Mouse (Mus musculus) induced T-regulatory cell, adult 2 months (primary cell): ENCODE measurements around the gene Psg20.
"Not testable (repeated sequence)": the region's sequence is repeated elsewhere in the genome, so short reads cannot be mapped to it uniquely, and the experiment has no call there.

Experiments
- DNase-seq: peaks from one replicate; pipeline ENCODE4 v3.0.0-alpha.2; 2012; ENCODE audit warnings: low read depth

Gene Psg20

DNA sequence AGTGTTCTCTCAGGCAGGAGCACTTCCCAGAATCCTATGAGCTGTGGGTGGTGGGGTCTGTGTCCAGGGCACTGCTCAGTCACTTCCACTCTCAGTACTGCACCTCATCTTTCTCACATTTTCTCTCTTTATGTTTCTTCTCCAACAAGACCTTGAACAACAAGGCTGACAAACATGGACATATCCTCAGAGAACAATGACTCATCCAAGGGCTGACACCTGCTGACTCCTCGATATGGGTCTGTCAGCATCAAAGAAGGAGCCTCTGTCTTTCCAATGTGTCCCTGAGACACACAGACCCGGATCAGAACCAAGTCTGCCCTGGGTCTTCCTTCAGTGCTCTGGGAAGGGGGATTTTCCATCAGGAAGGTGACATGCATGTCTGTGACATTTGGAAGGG lies at the start of gene Psg20:
Gene Psg20, minus strand, starts transcription at position 101 of the 400 bp plus-strand sequence.
- no peak for DNase-seq

DNA sequence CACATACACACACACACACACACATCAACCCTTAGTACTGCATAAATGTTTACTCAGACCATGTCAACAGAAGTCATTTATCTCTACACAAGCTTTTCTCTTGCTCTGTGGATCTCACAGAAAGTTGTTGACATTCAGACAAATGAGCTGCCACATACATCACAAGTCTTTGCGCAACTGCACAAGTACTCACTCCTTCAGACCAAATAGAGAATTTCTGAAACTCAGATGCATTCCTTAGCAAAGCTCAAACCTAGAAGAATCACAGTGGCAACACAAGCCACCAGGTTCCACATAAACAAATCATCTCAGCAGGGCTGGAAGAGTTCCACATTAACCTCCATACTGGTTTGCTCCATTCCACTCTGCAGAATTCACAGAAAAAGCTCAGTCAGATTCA lies 48.5 kb upstream of the Psg20 start:
- DNase-seq, result no peak

DNA sequence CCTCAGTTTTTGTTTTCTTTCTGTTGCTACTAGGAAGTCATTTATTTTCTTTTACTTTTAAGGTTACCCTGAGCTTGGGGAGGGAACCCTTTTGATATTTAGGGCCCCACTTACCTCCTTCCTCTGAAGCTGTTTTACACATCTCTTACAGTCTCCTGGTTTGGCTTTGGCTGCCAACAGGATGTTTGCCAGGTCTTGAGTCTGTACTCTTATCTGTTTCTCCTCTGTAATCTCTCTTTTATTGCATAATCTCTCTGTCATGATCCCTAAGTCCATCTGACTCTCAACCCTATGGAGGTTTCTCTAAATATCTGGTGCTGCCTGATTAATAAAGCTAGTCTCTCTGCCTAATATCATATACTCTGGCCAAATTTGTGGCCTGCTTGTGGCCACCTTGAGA lies 47.1 kb upstream of the Psg20 start:
- no peak for DNase-seq

DNA sequence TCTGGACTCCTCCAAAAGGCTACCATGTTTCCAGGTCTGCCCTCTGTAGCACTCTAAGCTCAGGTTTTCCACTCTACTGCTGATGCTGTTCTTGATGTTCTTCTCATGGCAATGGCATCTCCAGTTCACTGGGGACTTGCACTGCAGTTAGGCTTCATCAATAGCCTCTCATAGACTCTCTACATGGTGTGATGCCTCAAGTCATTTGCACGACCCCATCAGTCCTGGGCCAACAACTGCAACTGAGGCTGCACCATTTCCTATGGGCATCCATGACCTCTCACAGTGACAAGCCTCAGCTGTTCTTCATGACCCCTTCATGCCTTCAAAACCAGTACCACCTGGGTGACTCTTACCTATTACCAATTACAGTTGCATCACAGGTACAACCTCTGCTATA lies 42.4 kb upstream of the Psg20 start:
- DNase-seq, result no peak

DNA sequence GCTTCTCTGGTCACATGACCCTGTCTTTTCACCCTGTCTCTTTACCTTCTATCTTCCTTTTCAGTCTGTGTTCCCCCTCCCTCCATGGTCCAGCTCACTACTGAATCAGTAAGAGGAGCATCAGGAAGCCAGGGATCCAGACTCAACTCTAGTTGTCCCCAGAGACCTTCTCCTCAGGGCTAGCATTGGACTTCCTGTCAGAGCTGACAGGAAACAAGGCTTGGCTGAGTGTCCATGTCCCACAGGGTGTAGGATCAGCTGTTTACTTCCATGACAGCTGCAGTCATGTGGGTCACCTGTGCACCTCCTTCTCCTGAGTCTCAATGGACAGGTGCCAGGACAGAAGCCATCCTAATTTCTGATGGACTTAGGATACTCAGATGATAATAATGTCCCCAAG lies 39.9 kb upstream of the Psg20 start:
- DNase-seq, result not testable (repeated sequence)

DNA sequence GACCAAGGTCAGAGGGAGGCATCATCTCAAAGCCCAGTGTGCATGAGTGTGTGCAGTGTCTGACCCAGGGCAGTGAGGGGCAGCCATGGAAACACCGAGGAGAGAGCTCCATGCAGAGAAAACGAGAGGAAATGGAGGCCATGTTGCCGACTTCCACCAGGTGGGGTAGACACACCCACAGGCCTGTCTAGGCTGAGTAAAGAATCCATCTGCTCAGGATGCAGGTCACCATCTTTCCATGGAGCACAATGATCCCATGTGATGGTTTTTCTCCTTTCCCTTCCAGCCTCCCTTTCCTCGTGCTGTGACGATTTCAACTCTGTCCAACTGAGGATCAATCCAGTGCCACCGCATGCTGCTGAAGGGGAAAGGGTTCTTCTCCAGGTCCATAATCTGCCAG lies 38.0 kb upstream of the Psg20 start:
- no peak for DNase-seq

DNA sequence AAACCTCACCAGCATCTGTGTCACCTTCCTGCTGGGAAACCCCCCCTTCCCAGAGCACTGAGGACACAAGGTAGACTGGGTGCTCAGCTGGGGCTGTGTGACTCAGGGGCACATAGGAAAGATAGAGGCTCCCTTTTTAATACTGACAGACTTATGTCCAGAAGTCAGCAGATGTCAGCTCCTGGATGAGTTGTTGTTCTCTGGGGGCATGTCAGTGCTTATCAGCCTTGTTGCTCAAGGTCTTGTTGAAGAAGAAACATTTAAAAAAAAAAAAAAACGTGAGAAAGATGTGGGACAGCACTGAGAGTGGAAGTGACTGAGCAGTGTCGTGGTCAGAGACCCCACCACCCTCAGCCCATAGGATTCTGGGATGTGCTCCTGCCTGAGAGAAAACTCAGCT lies 31.8 kb upstream of the Psg20 start, which contains the start of gene Psg22:
Gene Psg22, plus strand, starts transcription at position 301 of the 400 bp plus-strand sequence.
- DNase-seq, result no peak

DNA sequence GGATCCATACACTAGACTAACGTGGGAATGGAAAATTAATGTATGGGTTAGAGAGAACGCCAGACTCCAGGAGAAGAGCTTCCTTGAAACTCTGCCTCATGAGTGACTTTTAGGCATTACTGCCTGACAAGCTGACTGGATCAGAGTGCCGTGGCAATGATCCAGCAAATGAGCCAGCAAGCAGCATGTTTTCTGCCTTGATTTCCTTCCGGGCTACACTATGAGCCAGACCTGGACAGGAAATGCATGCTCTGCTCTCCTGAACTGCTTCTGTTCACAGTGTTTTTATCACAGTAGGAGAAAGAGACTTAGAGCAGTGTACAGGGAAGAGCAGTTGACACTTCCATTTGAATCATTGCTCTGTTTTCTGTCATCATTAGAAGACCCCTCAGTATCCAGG lies 29.6 kb upstream of the Psg20 start:
- no peak for DNase-seq

DNA sequence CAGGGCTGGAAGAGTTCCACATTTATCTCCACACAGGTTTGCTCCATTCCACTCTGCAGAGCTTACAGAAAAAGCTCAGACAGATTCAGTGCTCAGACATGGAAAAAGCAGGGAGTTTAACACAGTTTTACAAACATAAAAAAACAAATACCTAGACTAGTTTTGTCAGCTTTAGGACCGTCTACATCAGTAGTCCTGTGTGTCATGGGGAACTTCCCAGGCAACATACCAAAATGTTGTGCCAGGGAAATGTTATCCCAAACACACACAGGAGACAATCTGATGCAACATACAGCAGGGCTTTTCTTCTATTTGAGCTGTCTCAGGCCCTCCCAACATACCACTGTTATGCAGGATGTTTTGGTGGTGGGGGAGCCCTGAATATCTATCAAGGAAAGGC lies 24.9 kb upstream of the Psg20 start:
- DNase-seq, result no peak

DNA sequence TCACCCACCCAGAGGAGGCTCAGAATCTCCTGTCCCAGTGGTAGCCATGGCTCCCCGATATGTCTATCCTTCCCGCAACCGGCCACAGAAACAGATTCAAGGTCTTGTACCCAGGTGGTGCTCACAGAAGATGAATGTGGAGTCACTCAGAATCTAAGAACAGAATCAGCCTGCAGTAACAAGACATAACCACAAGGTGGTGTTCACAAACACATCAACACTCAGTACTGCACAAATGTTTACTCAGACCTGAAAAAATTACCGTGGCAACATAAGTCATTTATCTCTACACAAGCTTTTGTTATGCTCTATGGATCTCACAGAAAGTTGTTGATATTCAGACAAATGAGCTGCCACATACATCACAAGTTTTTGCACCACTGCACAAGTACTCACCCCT lies 24.3 kb upstream of the Psg20 start:
- DNase-seq, result peak; percentile 36

DNA sequence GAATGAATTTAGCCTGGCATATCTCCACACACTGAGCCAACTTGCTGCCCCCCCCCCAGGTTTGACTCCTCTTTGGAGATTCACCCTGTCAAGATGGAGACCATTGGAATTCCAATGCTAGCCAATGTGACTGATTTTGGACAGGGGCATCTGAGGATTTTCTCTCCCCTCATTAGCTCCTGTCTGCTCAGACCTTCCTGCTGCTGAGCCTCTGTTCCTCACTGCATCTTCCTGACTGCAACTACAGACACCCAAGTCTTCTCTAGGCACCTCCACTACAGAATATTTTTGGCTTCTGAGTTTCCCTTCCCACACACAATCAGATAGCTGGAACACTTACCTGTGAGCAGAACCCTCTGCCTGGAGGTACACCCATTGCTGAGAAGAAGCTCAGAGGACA lies 399 bp downstream of the Psg20 start:
- no peak for DNase-seq

DNA sequence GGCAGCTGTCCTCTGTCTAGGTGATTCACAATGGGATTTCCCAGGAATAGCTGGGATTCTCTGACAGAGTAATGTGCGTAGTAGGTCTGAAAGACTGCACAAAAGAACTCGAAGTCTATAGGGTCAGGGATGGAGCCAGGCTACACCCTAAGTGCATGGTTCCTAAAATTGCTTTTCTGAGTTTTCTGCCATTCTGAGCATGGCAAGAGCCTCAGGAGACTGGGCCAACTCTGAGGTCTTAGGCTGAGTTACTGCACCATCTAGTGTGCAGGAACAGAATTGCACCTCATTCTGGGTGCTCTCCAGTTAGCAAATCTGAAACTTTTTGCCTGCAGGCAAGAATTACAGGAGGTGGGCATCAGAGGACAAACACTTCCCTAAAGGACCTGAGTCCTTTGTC lies 6.2 kb downstream of the Psg20 start:
- peak; percentile 30 for DNase-seq

DNA sequence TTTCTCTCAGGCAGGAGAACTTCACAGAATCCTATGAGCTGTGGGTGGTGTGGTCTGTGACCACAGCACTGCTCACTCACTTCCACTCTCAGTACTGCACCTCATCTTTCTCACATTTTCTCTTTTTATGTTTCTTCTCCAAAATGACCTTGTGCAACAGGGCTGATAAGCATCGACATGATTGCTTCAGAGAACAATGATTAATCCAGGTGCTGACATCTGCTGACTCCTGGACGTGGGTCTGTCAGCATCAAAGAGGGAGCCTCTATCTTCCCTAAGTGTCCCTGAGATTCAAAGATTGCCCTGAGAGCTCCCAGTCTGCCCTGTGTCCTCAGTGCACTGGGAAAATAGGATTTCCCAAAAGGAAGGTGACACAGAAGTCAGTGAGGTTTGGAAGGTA lies 29.4 kb downstream of the Psg20 start, which contains the start of gene Psg21:
Gene Psg21, minus strand, starts transcription at position 101 of the 400 bp plus-strand sequence.
- not testable (repeated sequence) for DNase-seq

DNA sequence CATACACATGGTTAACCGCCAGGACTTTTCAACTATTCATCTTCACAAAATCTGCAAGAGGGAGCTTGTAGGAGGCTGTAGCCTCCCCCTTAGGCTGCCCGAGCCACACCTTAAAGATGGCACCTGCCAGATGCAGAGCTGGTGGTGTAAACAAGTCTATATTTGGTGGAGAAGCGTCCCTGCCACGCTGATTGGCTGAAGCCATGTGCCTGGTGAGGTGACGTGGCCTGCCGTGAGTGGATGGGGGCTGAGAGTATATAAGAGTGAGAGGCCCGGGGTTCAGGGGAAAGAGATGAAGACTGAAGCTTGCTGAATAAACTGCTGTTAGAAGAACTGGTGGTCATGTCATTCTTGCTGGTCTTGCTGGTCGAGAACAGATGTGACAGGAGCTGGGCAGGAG lies 59.1 kb downstream of the Psg20 start:
- not testable (repeated sequence) for DNase-seq
